Mouse (Mus musculus) lung, postnatal 36 days (tissue): ENCODE data around the gene Tmem236.

Source experiments
- DNase-seq: peaks from one replicate; pipeline ENCODE4 v3.0.0; 2022; ENCODE audit warnings: mixed read lengths

The Tmem236 gene

GRCm38 (mm10) chr2:14174334-14174733, at the start of gene Tmem236:
Tmem236 (plus strand) TSS chr2:14174523.
- no peak for DNase-seq

- DNase-seq, result no peak
These were observed 47.9 kb upstream of the Tmem236 start for GRCm38 (mm10) chr2:14126387-14126786.

GRCm38 (mm10) chr2:14127629-14128028, 46.7 kb upstream of the Tmem236 start:
- DNase-seq, result no peak

- DNase-seq, result peak; percentile 24
These were observed 43.5 kb upstream of the Tmem236 start for GRCm38 (mm10) chr2:14130641-14131339.

- DNase-seq, result no peak
These were observed 41.6 kb upstream of the Tmem236 start for GRCm38 (mm10) chr2:14132468-14133326.

- DNase-seq, result peak; percentile 29
These were observed 37.4 kb upstream of the Tmem236 start for GRCm38 (mm10) chr2:14136906-14137305.

GRCm38 (mm10) chr2:14139590-14139989, 34.7 kb upstream of the Tmem236 start:
- no peak for DNase-seq

- DNase-seq, result no peak
These were observed 34.3 kb upstream of the Tmem236 start for GRCm38 (mm10) chr2:14140044-14140443.

GRCm38 (mm10) chr2:14145311-14145710, 29.0 kb upstream of the Tmem236 start:
- DNase-seq, result peak; percentile 25

GRCm38 (mm10) chr2:14146913-14147312, 27.4 kb upstream of the Tmem236 start:
- DNase-seq, result peak; percentile 25

GRCm38 (mm10) chr2:14150829-14151228, 23.5 kb upstream of the Tmem236 start:
- DNase-seq, result peak; percentile 16

- no peak for DNase-seq
These were observed 22.5 kb upstream of the Tmem236 start for GRCm38 (mm10) chr2:14151854-14152253.

GRCm38 (mm10) chr2:14159047-14159446, 15.3 kb upstream of the Tmem236 start:
- no peak for DNase-seq

GRCm38 (mm10) chr2:14159756-14160155, 14.6 kb upstream of the Tmem236 start:
- DNase-seq, result no peak

- no peak for DNase-seq
These were observed 9.8 kb upstream of the Tmem236 start for GRCm38 (mm10) chr2:14164459-14165030.

GRCm38 (mm10) chr2:14165066-14165465, 9.3 kb upstream of the Tmem236 start:
- no peak for DNase-seq

- peak; percentile 19 for DNase-seq
These were observed 8.5 kb upstream of the Tmem236 start for GRCm38 (mm10) chr2:14165618-14166344.

GRCm38 (mm10) chr2:14167721-14168120, 6.6 kb upstream of the Tmem236 start:
- DNase-seq, result no peak

- no peak for DNase-seq
These were observed 2.3 kb downstream of the Tmem236 start for GRCm38 (mm10) chr2:14176460-14177193.

GRCm38 (mm10) chr2:14184375-14184774, 10.1 kb downstream of the Tmem236 start:
- no peak for DNase-seq

- no peak for DNase-seq
These were observed 16.4 kb downstream of the Tmem236 start for GRCm38 (mm10) chr2:14190684-14191083.

GRCm38 (mm10) chr2:14191601-14192000, 17.3 kb downstream of the Tmem236 start:
- no peak for DNase-seq
